Mouse (Mus musculus): ENCODE data around the gene Sirt7. TPM values are rescaled to one million over a fixed set of nuclear protein-coding genes. Genes with fewer than 3 reads are reported as not detected.
A peak's percentile ranks its signal among the peaks of the same experiment; 100 is the strongest.

The Sirt7 gene
- polyA plus RNA-seq, 1 experiment, result 138 TPM

DNA sequence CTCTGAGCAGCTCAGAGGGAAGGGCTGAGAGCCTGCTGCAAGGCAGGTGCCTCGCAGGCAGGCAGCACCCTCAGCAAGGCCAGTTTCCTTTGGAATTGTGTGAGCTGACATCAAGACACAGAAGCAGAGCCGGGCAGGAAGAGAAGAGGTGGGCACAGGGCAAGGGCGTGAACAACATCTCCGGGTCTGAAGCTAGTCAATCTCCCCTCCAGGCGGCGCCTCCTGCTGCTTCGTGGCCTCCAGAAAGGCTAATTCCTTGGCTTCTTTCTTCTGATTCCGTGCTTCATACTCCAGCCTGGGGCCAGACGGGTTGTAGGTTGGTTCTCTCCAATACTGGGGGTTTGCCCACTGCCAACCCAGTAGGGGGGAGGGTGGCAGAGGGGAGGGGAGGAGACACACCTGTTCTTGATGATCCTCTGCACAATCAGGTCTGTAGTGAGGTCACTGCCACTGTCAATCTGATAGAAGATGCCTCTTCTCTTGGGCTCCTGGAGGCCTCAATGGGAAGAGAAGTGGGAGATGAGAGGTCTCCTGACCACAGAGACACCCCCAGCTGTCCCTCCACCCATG lies 14.5 kb downstream of the Sirt7 start:
- Histone ChIP-seq H3K4me3 (replicated peaks; ENCODE audit: control insufficient read depth, low read depth, low read length) (no peak overlapping the region), H3K27ac (ENCODE audit: control insufficient read depth, insufficient read depth, low read depth, low read length, poor library complexity) (no peak overlapping the region), H3K4me1 (ENCODE audit: control insufficient read depth, insufficient read depth, low read length) (no peaks in the 10 kb centered on the region)
- WGBS, result 91% methylated on average over 9 of the region's 9 CpGs
- TF ChIP-seq POLR2A (IDR thresholded peaks at IDR 0.05; ENCODE audit: borderline replicate concordance, control insufficient read depth, low read depth, low read length) (no peak), CTCF (IDR thresholded peaks at IDR 0.05; ENCODE audit: control insufficient read depth, insufficient read depth, low read length) (no peak)

DNA sequence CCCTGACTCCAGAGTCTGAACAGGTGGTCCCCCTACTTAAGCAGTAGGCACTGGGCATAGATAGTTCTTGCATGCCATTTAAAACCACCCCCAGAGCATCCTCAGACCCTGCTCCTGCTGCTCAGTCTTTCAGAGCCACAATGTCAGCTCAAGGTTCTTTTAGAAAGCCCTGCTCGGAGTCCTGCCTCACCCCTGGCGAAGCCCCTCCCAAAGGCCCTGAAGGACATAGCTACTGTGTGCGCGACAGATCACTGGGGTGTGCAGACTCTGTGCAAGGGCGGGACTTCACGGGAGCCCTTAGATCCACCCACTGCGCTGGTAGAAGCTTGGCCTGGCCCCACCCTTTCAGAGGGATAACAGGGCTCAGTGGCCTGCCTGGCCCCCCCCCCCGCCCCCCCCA lies 15.8 kb downstream of the Sirt7 start:
- Histone ChIP-seq H3K27ac (ENCODE audit: control insufficient read depth, insufficient read depth, low read depth, low read length, poor library complexity) (no peak overlapping the region), H3K4me3 (replicated peaks; ENCODE audit: control insufficient read depth, low read depth, low read length) (no peak overlapping the region), H3K4me1 (ENCODE audit: control insufficient read depth, insufficient read depth, low read length) (no peaks in the 10 kb centered on the region)
- 66% methylated on average over 8 of the region's 8 CpGs for WGBS
- TF ChIP-seq POLR2A (IDR thresholded peaks at IDR 0.05; ENCODE audit: borderline replicate concordance, control insufficient read depth, low read depth, low read length), result no peak
- TF ChIP-seq CTCF (IDR thresholded peaks at IDR 0.05; ENCODE audit: control insufficient read depth, insufficient read depth, low read length), result no peak

DNA sequence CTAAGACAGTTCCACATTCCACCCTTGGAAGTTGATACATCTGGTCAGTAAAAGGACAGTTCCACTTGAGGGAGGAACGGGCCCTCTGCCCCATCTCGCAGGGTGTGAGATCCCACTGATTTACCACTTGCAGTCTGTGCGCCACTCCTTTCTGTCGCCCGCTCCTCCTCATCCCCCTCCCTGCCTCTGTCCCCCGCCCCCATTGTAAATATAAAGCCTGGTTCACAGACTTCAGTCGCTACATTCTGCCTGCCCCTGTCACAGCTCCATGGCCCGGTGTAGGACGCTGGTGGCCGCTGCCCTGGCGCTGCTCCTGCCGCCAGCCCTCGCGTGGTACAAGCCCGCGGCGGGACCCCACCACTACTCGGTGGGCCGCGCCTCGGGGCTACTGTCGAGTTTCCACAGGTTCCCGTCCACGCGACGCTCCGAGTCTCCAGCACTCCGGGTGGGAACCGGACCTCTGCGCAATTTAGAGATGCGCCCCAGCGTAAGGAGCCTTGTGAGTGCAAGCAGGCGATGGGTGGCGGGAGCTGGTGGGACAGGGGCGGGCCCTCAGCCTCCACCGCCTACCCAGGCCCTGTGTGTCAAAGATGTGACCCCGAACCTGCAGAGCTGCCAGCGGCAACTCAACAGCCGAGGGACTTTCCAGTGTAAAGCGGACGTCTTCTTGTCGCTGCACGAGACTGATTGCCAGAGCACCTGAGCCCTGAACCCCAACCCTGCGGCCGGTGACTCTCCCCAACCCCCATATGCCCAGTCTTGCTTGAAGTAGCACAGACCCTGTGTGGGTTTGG lies 16.6 kb downstream of the Sirt7 start, which contains the start of gene Npb:
Gene Npb (plus strand): TSS at position 237 of the 794 bp plus-strand sequence.
- no peak for TF ChIP-seq POLR2A (IDR thresholded peaks at IDR 0.05; ENCODE audit: borderline replicate concordance, control insufficient read depth, low read depth, low read length)
- TF ChIP-seq CTCF (IDR thresholded peaks at IDR 0.05; ENCODE audit: control insufficient read depth, insufficient read depth, low read length), result no peak
- no peak within 1 kb of the TSS for H3K27ac ChIP-seq (ENCODE audit: control insufficient read depth, insufficient read depth, low read depth, low read length, poor library complexity)
- 18% methylated on average over 45 of the region's 45 CpGs for WGBS
- no peaks in the 10 kb centered on the region for H3K4me1 ChIP-seq (ENCODE audit: control insufficient read depth, insufficient read depth, low read length)
- H3K4me3 ChIP-seq (replicated peaks; ENCODE audit: control insufficient read depth, low read depth, low read length), result no peak within 1 kb of the TSS

DNA sequence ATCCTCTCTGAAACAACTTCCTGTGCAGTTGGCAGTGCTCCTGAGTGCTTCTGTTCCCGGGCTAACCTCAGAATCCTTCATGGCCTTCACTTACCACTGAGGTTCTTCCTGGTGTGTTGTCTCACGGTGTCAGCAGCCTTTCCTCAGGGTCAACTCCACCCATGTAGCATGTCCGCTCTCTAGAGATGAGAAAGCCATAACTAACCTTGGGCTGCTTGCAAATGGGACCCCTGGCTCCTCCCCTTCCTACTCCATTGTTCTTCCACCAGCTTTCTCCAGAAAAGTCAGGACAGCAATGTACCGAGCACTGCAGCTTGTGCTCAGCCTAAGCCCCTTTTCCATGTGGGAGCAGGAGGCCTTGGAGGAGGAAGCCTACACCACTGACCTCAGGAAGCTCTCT lies 18.3 kb downstream of the Sirt7 start:
- no peak for TF ChIP-seq POLR2A (IDR thresholded peaks at IDR 0.05; ENCODE audit: borderline replicate concordance, control insufficient read depth, low read depth, low read length)
- no peak for TF ChIP-seq CTCF (IDR thresholded peaks at IDR 0.05; ENCODE audit: control insufficient read depth, insufficient read depth, low read length)
- Histone ChIP-seq H3K4me1 (ENCODE audit: control insufficient read depth, insufficient read depth, low read length) (no peaks in the 10 kb centered on the region), H3K27ac (ENCODE audit: control insufficient read depth, insufficient read depth, low read depth, low read length, poor library complexity) (no peak overlapping the region), H3K4me3 (replicated peaks; ENCODE audit: control insufficient read depth, low read depth, low read length) (no peak overlapping the region)
- 86% methylated on average over 4 of the region's 4 CpGs for WGBS

DNA sequence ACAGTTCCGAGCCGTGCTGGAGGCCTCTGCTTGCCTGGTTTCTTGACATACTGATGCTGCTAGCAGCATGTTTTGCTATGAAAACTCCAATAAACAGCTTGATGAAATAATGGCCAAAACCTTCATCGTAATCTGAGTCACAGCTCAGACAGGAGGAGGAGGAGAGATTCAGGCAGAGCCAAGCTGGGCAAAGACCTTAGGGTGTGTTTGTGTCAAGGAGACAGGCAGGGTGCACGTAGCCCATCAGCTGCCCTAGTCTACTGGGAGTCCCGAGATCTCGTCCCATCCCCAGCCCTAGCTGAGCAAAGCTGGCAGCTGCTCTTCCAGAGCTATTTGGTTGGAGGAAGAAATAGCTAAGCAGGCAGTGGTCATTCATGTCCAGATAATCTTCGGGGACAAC lies 19.4 kb downstream of the Sirt7 start:
- no peak overlapping the region for H3K27ac ChIP-seq (ENCODE audit: control insufficient read depth, insufficient read depth, low read depth, low read length, poor library complexity)
- no peak for TF ChIP-seq POLR2A (IDR thresholded peaks at IDR 0.05; ENCODE audit: borderline replicate concordance, control insufficient read depth, low read depth, low read length)
- no peak for TF ChIP-seq CTCF (IDR thresholded peaks at IDR 0.05; ENCODE audit: control insufficient read depth, insufficient read depth, low read length)
- no peaks in the 10 kb centered on the region for H3K4me1 ChIP-seq (ENCODE audit: control insufficient read depth, insufficient read depth, low read length)
- H3K4me3 ChIP-seq (replicated peaks; ENCODE audit: control insufficient read depth, low read depth, low read length), result no peak overlapping the region
- 88% methylated on average over 7 of the region's 7 CpGs for WGBS

DNA sequence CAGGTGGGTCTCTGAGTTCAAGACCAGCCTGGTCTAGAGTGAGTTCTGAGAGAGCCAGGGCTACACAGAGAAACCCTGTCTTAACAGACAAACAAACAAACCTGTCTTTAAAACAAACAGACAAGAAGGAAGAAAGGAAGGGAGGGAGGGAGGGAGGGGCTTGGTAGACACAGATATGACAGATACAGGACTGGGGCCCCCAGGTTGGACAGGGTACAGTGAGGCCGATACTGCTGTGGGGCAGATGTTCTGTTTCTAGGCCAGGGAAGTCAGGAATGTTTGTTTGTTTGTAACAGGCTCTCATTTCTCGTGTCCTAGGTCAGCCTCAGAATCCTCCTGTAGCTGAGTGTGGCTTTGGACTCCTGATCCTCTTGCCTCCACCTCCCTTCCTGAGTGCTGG lies 21.5 kb downstream of the Sirt7 start:
- WGBS, result 77% methylated on average over 2 of the region's 2 CpGs
- no peak for TF ChIP-seq CTCF (IDR thresholded peaks at IDR 0.05; ENCODE audit: control insufficient read depth, insufficient read depth, low read length)
- TF ChIP-seq POLR2A (IDR thresholded peaks at IDR 0.05; ENCODE audit: borderline replicate concordance, control insufficient read depth, low read depth, low read length), result no peak
- no peak overlapping the region for H3K4me3 ChIP-seq (replicated peaks; ENCODE audit: control insufficient read depth, low read depth, low read length)
- H3K27ac ChIP-seq (ENCODE audit: control insufficient read depth, insufficient read depth, low read depth, low read length, poor library complexity), result no peak overlapping the region
- peaks cover 2% of the 10 kb centered on the region; the same call in 1 of the 2 replicates for H3K4me1 ChIP-seq (ENCODE audit: control insufficient read depth, insufficient read depth, low read length)

DNA sequence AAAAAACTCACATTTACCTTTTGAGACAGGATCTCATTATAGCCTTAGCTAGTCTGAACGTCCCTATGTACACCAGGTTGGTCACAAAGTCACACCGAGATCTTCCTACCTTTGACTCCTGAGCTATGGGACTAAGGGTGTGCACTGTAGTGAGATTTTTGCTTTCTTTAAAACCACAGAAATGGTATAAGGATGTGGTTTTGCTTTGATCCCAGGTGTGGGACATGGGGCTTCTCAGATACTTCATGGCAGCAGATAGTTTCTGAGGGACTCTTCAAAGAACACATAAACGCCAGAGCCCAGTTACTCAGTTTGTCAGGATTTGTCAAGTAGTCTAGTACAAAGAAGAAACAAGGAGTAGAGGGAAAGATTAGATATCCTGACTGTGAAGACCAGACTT lies 24.3 kb downstream of the Sirt7 start:
- H3K4me1 ChIP-seq (ENCODE audit: control insufficient read depth, insufficient read depth, low read length), result peaks cover 6% of the 10 kb centered on the region
- TF ChIP-seq POLR2A (IDR thresholded peaks at IDR 0.05; ENCODE audit: borderline replicate concordance, control insufficient read depth, low read depth, low read length) (no peak), CTCF (IDR thresholded peaks at IDR 0.05; ENCODE audit: control insufficient read depth, insufficient read depth, low read length) (no peak)
- H3K27ac ChIP-seq (ENCODE audit: control insufficient read depth, insufficient read depth, low read depth, low read length, poor library complexity), result no peak overlapping the region
- WGBS, result 63% methylated on average over 3 of the region's 3 CpGs
- no peak overlapping the region for H3K4me3 ChIP-seq (replicated peaks; ENCODE audit: control insufficient read depth, low read depth, low read length)

DNA sequence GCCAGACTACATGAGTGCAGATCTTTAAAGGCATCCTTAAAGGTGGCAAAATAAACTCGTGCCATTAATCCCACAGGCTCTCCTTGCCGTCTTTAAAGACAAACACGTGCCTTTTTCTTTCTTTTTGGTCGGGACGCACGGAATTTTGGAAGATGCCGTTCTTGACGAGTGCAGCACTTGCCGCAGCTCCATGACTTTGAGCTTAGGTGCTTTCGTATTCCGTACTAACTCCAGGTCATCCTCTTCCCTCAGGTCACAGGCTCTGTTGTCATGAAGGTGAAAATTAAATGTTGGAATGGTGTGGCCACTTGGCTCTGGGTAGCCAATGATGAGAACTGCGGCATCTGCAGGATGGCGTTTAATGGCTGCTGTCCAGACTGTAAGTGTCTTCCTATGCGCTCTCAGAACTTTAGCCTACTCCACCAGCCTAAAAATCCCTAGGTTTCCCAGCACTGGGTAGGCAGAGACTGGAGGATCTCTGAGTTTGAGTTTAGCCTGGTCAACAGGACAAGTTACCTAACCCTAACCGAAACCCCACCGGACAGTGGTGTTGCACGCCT lies 26.0 kb downstream of the Sirt7 start:
- peak overlapping the region; percentile 83 for H3K4me3 ChIP-seq (replicated peaks; ENCODE audit: control insufficient read depth, low read depth, low read length)
- peak overlapping the region; percentile 95 for H3K27ac ChIP-seq (ENCODE audit: control insufficient read depth, insufficient read depth, low read depth, low read length, poor library complexity)
- TF ChIP-seq CTCF (IDR thresholded peaks at IDR 0.05; ENCODE audit: control insufficient read depth, insufficient read depth, low read length), result no peak
- TF ChIP-seq POLR2A (IDR thresholded peaks at IDR 0.05; ENCODE audit: borderline replicate concordance, control insufficient read depth, low read depth, low read length), result no peak
- H3K4me1 ChIP-seq (ENCODE audit: control insufficient read depth, insufficient read depth, low read length), result peaks cover 6% of the 10 kb centered on the region
- WGBS, result 43% methylated on average over 17 of the region's 17 CpGs
